Mouse (Mus musculus) spleen, adult 2 months (tissue): Measurements from ENCODE around the gene Pkdcc.

ENCODE experiments used
- CTCF ChIP-seq: fragments of 200-500 bp; IDR thresholded peaks from 2 replicates; pipeline ENCODE4 v1.5.1; 2011; ENCODE audit warnings: mild to moderate bottlenecking, inconsistent platforms; ENCODE audit not compliant: insufficient read depth, insufficient read length, insufficient replicate concordance; ENCODE audit errors: extremely low read depth
- POLR2A ChIP-seq: fragments of 200-500 bp; IDR thresholded peaks from 2 replicates; pipeline ENCODE4 v1.6.1; 2011; ENCODE audit warnings: low read depth, low read length, inconsistent platforms

GRCm38 (mm10) chr17:83218722-83219121, 3.6 kb downstream of the Pkdcc start:
- no peak for TF ChIP-seq CTCF
- TF ChIP-seq POLR2A = no peak
